Mouse (Mus musculus) cortical plate, adult 2 months (tissue): ENCODE measurements around the gene Camta1.

Experiments used
- CTCF ChIP-seq: fragments of 200-500 bp; IDR thresholded peaks from 2 replicates; pipeline ENCODE4 v1.5.1; 2011; ENCODE audit warnings: mild to moderate bottlenecking, control low read depth, low read length; ENCODE audit not compliant: insufficient read depth; ENCODE audit errors: extremely low read depth
- POLR2A ChIP-seq: fragments of 200-500 bp; IDR thresholded peaks from 2 replicates; pipeline ENCODE4 v1.6.1; 2011; ENCODE audit warnings: mild to moderate bottlenecking, low read length, control low read depth; ENCODE audit not compliant: insufficient read depth; ENCODE audit errors: extremely low read depth

DNA sequence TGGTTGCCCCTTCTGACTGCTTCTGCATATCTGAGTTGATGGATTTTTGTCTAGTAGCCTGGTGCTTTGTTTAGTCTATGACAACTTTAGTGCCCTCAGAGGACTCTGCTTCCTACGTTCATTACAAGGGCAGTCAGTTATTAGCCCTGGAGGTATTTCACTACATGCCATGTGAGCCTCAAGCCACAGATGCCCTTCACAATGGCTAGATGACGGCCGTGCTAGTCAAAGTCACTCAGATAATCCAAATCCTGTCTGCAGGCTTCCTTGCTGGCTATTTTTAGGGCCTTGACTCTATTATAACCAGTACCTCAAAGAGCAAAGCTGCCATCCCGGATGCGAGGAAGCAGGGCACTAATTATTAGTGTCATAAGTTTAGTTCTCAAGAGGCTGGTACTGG, 778.6 kb downstream of the Camta1 start:
- TF ChIP-seq CTCF (no peak), POLR2A (no peak)
